Mouse (Mus musculus) thymus, adult 2 months (tissue): Measurements from ENCODE around the gene Ctns.

Source experiments
- CTCF ChIP-seq: fragments of 200-500 bp; IDR thresholded peaks from 2 replicates; pipeline ENCODE4 v1.5.1; 2012; ENCODE audit warnings: mild to moderate bottlenecking, control low read depth, low read length, moderate library complexity, borderline replicate concordance; ENCODE audit not compliant: control insufficient read depth, poor library complexity, insufficient read depth; ENCODE audit errors: extremely low read depth
- POLR2A ChIP-seq: fragments of 200-500 bp; IDR thresholded peaks from 2 replicates; pipeline ENCODE4 v1.6.1; 2012; ENCODE audit warnings: mild to moderate bottlenecking, low read length, control low read depth, moderate library complexity; ENCODE audit not compliant: control insufficient read depth, poor library complexity, insufficient read depth; ENCODE audit errors: extremely low read depth

- no peak for TF ChIP-seq POLR2A
- no peak for TF ChIP-seq CTCF
Observed at GRCm38 (mm10) chr11:73177895-73178294, 20.9 kb downstream of the Ctns start.
